Mouse (Mus musculus): ENCODE results near the gene Adm2.

Gene Adm2

GRCm38 (mm10) chr15:89356372-89356771, 33.9 kb downstream of the Adm2 start:
- DNase-seq (ENCODE audit: low spot score), result no peak

- DNase-seq (ENCODE audit: low spot score), result no peak
Observed at GRCm38 (mm10) chr15:89358784-89359183, 36.3 kb downstream of the Adm2 start.

GRCm38 (mm10) chr15:89363051-89363450, 40.5 kb downstream of the Adm2 start:
- no peak for DNase-seq (ENCODE audit: low spot score)

- DNase-seq (ENCODE audit: low spot score), result no peak
Observed at GRCm38 (mm10) chr15:89365141-89365551, 42.6 kb downstream of the Adm2 start.

GRCm38 (mm10) chr15:89372068-89372467, 49.5 kb downstream of the Adm2 start:
- no peak for DNase-seq (ENCODE audit: low spot score)

- DNase-seq (ENCODE audit: low spot score), result no peak
Observed at GRCm38 (mm10) chr15:89372536-89372935, 50.0 kb downstream of the Adm2 start.

GRCm38 (mm10) chr15:89373027-89373761, 50.7 kb downstream of the Adm2 start:
- DNase-seq (ENCODE audit: low spot score), result peak; percentile 79

GRCm38 (mm10) chr15:89373762-89374248, 51.3 kb downstream of the Adm2 start, which contains the start of gene Sco2:
Sco2 (minus strand) TSS chr15:89373846.
- peak; percentile 84 for DNase-seq (ENCODE audit: low spot score)

All from left cerebral cortex, adult 11 months (tissue).